Mouse (Mus musculus) stomach, embryonic 14.5 days (tissue): ENCODE data around the gene Tapt1. TPM values are rescaled to one million over a fixed set of nuclear protein-coding genes. Genes with fewer than 3 reads are reported as not detected.

ENCODE experiments used
- ATAC-seq: fragments of 200-750 bp; cut with Nextera tagmentation; 2 replicates; pipeline ENCODE4 v1.8.0; 2017; ENCODE audit warnings: low read depth, moderate TSS enrichment; ENCODE audit not compliant: insufficient number of reproducible peaks, insufficient read depth, low FRiP score
- H3K27ac ChIP-seq: fragments of 300-500 bp; sonication (generic); 2 replicates; pipeline ENCODE4 v1.5.1; 2014; ENCODE audit warnings: mild to moderate bottlenecking, low read length, moderate library complexity, mixed read lengths
- H3K27me3 ChIP-seq: fragments of 300-500 bp; sonication (generic); 2 replicates; pipeline ENCODE4 v1.6.1; 2014; ENCODE audit warnings: low read length, control low read depth, mixed read lengths; ENCODE audit not compliant: control insufficient read depth, insufficient read depth
- H3K36me3 ChIP-seq: fragments of 300-500 bp; sonication (generic); 2 replicates; pipeline ENCODE4 v1.6.1; 2014; ENCODE audit warnings: mild to moderate bottlenecking, control low read depth, low read length, moderate library complexity, mixed read lengths; ENCODE audit not compliant: control insufficient read depth, insufficient read depth
- H3K4me1 ChIP-seq: fragments of 300-500 bp; sonication (generic); 2 replicates; pipeline ENCODE4 v1.6.1; 2014; ENCODE audit warnings: low read length, control low read depth, mixed read lengths; ENCODE audit not compliant: control insufficient read depth, insufficient read depth
- H3K4me2 ChIP-seq: fragments of 300-500 bp; sonication (generic); replicated peaks from 2 replicates; pipeline ENCODE4 v1.6.1; 2014; ENCODE audit warnings: low read depth, low read length, control low read depth
- H3K4me3 ChIP-seq: fragments of 300-500 bp; sonication (generic); 2 replicates; pipeline ENCODE4 v1.5.1; 2014; ENCODE audit warnings: low read depth, low read length, control low read depth
- H3K9ac ChIP-seq: fragments of 300-500 bp; sonication (generic); replicated peaks from 2 replicates; pipeline ENCODE4 v1.6.1; 2014; ENCODE audit warnings: low read depth, mild to moderate bottlenecking, control low read depth, low read length, moderate library complexity, mixed read lengths
- H3K9me3 ChIP-seq: fragments of 300-500 bp; sonication (generic); 2 replicates; pipeline ENCODE4 v1.6.1; 2016; ENCODE audit warnings: low read depth, low read length, control low read depth; ENCODE audit not compliant: control insufficient read depth
- WGBS: fragments of 180-500 bp; shearing (Covaris S2); extraction: QIAGEN DNeasy Blood & Tissue Kit; methylation state at CpG from one replicate; pipeline ENCODE4 v1.1.7; 2014; 5-methylcytosine and 5-hydroxymethylcytosine counted together
- polyA plus RNA-seq: library from polyadenylated mRNA; unstranded; fragments of >200 nt; fragmentation: Nextera tagmentation; extraction: Ambion mirVana; gene quantifications from 2 replicates; pipeline ENCODE4 v1.2.1, GENCODE M21; 2014

Tapt1 gene
- polyA plus RNA-seq, 1 experiment from 2014 or later: 34.0 TPM

DNA sequence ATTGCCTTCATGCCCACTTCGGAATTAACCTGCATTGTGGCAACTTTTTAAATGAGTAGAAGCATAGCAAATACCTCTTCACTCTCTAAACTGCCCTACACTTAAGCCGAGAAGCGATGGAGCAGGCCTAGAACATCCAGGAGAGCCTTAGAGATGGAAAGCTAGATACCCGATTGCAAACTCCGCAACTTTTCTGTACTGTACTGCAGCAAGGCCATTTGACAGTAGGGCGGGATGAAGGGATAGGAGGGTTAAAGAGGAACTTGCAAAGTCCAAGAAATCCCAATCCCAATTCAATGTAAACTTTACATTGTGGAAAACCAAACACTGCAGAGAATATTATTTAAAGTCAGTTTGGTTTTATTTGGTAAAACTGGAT, 1.0 kb upstream of the Tapt1 start:
- WGBS: 8% methylated on average over 6 of the region's 6 CpGs
- no peak for ATAC-seq
- H3K4me3 ChIP-seq: peak overlapping the region; percentile 87
- H3K4me1 ChIP-seq: peaks cover 15% of the 10 kb centered on the region; the same call in 1 of the 2 replicates
- H3K36me3 ChIP-seq: no peaks in the 10 kb centered on the region
- H3K27me3 ChIP-seq: no peaks in the 10 kb centered on the region
- H3K9ac ChIP-seq: peak overlapping the region; percentile 96
- no peaks in the 10 kb centered on the region for H3K9me3 ChIP-seq
- H3K27ac ChIP-seq: peak overlapping the region; percentile 87
- H3K4me2 ChIP-seq: peak overlapping the region; percentile 84

DNA sequence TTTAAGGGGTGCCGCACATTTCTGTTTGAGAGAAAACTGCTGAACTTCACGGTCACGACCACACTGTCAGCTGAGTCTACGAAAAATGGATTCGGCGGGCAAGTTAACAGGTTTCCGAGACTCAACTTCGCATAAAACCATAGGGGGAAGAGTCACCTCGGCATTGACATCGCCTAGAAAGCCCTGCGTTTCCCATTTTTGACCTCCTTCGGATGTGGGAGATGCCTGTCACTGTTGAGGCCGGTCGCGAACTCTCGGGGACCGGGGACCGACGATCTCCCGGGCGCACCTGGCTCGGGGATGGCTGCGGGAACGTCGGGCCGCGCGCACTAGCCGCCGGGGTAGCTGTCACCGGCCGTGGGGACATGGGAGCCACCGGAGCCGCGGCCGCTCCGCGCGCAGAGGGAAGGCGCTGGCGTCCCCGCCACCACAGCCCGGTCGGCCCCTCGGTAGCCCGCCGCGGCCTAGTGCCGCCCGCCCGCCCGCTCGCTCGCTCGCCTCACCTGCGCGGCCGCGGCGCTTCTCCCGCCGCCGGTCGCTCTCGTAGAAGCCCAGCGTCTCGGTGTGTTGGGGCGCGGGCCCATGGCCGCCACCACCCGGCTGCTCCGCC, 410 bp downstream of the Tapt1 start:
- Histone ChIP-seq H3K4me3 (peak overlapping the region; percentile 87), H3K27ac (peak overlapping the region; percentile 87), H3K9ac (peak overlapping the region; percentile 96), H3K27me3 (no peaks in the 10 kb centered on the region), H3K4me1 (peaks cover 15% of the 10 kb centered on the region; the same call in 1 of the 2 replicates), H3K36me3 (no peaks in the 10 kb centered on the region), H3K4me2 (peak overlapping the region; percentile 70), H3K9me3 (no peaks in the 10 kb centered on the region)
- ATAC-seq: peak; percentile 60
- under 1% methylated on average over 43 of the region's 72 CpGs for WGBS

DNA sequence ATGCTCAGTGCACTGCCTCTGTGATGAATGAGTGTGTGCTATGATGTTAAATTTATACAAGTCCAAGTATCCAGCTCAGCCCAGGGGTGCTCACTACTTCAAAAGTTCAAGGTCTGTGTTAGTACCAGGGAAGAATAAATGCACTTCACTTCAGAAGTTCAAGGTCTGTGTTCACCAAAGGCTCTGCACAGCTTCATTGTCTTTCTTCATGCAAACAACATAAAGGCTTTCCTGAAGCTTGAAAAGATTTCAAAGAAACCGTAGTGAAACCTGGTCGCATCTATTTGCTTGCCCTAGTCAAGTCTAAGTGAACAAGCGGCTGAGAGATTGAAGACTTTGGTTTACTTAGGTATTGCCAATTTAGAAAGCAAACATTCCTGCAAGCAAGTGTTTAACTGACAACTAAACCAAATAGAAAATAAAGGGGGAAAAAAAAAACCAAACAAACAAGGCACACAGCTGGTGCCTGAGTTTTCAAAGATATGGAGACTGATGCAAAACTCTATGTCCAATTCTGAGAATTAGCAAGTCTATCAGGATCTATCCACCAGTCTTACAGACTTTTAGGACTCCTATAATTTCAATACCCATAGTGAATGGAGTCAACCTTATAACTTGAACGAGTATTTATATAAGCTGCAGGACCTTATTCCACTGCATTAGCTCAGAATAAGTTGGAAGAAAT, 1.4 kb downstream of the Tapt1 start:
- WGBS: 65% methylated on average over 4 of the region's 4 CpGs
- no peaks in the 10 kb centered on the region for H3K9me3 ChIP-seq
- peak overlapping the region; percentile 96 for H3K9ac ChIP-seq
- H3K27me3 ChIP-seq: no peaks in the 10 kb centered on the region
- no peak for ATAC-seq
- no peak overlapping the region for H3K27ac ChIP-seq
- peaks cover 15% of the 10 kb centered on the region; the same call in 1 of the 2 replicates for H3K4me1 ChIP-seq
- peak overlapping the region; percentile 87 for H3K4me3 ChIP-seq
- H3K36me3 ChIP-seq: no peaks in the 10 kb centered on the region
- peak overlapping the region; percentile 70 for H3K4me2 ChIP-seq

DNA sequence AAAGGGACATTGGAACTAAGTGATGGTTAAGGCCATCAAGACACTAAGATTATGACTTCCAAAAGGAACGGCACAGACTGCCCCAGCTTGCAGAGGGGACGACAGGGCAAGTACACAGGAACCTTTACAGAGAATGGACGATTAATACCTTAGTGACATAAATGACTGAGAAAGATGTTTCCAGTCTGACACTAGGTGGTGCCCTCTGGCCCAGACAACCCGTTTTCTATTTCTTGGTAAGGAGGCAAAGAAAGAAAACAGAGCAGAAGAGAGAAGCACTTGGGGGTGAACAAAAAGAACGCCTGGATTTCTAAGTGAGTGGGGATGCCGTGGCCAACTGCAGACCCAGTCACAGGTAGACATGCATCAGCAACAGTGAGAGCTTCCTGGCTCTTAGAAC, 2.2 kb downstream of the Tapt1 start:
- Histone ChIP-seq H3K4me2 (peak overlapping the region; percentile 70), H3K27me3 (no peaks in the 10 kb centered on the region), H3K9me3 (no peaks in the 10 kb centered on the region), H3K36me3 (no peaks in the 10 kb centered on the region), H3K4me3 (no peak overlapping the region), H3K4me1 (peaks cover 15% of the 10 kb centered on the region; the same call in 1 of the 2 replicates), H3K9ac (no peak overlapping the region), H3K27ac (no peak overlapping the region)
- no peak for ATAC-seq
- 23% methylated on average over 6 of the region's 6 CpGs for WGBS

DNA sequence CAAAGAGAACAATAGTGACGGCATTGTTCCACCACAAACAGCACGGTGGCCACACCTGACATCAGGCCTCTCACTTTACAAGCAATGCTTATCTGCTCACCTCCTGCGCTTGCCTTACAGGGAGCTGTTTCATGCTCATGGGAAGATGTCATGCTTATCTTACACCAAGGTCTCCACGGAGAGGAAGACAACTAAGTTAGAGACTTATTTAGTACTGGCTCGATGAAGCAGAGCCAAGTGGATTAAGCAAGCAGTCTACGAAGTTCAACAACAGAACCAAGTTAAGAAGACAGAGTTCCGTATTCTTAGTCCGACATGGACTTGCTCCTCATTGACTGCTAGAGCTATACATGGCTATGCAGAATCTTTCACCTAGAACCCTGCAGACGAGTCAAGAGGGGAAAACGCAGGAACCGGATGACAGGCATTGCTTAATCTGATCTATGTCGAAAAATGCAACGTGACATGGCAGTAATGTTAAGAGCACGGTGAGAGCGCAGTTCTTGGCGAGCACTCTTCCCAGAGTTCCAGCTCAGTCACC, 3.0 kb downstream of the Tapt1 start:
- H3K4me3 ChIP-seq: no peak overlapping the region
- ATAC-seq: no peak
- H3K4me1 ChIP-seq: peaks cover 15% of the 10 kb centered on the region; the same call in 1 of the 2 replicates
- 81% methylated on average over 16 of the region's 16 CpGs for WGBS
- no peak overlapping the region for H3K9ac ChIP-seq
- no peak overlapping the region for H3K4me2 ChIP-seq
- H3K27me3 ChIP-seq: no peaks in the 10 kb centered on the region
- H3K27ac ChIP-seq: no peak overlapping the region
- no peaks in the 10 kb centered on the region for H3K9me3 ChIP-seq
- H3K36me3 ChIP-seq: no peaks in the 10 kb centered on the region

DNA sequence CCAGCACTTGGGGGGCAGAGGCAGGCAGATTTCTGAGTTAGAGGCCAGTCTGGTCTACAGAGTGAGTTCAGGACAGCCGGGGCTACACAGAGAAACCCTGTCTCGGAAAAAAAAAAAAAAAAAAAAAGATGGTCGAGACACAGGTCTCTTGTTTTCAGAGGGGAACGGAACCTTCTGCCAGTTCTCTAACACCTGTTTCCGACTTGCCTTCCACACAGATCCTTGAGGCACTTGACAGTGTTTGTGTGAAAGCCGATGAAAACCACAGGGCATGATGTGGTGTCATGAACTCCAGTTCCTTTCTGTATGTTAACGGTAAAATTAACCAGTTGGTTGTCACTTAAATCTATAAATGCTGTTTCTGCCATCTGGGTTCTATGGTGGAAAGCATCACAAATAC, 6.0 kb downstream of the Tapt1 start:
- Histone ChIP-seq H3K9ac (no peak overlapping the region), H3K4me1 (peaks cover 13% of the 10 kb centered on the region; the same call in 1 of the 2 replicates), H3K36me3 (peaks cover 4% of the 10 kb centered on the region; the same call in 1 of the 2 replicates), H3K4me3 (no peak overlapping the region), H3K4me2 (no peak overlapping the region), H3K27ac (no peak overlapping the region), H3K27me3 (no peaks in the 10 kb centered on the region), H3K9me3 (no peaks in the 10 kb centered on the region)
- ATAC-seq: no peak
- WGBS: 57% methylated on average over 7 of the region's 7 CpGs

DNA sequence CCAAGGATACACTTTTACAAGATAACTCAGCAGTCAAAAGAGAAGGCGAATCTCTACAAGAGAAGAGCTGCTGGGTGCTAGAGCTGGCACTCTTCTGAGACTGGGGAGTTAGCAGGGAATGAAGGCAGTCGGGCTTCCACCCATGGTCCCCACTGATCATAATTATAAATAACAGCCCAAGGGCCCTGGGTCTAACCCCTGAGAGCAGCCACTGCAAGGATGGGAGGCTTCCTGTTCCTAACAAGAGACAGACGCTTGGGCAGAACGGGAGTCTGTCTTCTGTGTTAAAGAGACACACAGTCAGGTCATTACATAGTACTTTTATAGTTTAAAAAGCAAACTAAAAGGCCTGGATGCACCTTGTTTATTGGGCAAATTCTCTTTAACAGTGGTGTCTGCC, 6.6 kb downstream of the Tapt1 start:
- WGBS: 80% methylated on average over 4 of the region's 4 CpGs
- Histone ChIP-seq H3K36me3 (peaks cover 4% of the 10 kb centered on the region; the same call in 1 of the 2 replicates), H3K27ac (no peak overlapping the region), H3K4me1 (peaks cover 8% of the 10 kb centered on the region; the same call in 1 of the 2 replicates), H3K4me3 (no peak overlapping the region), H3K9ac (no peak overlapping the region), H3K4me2 (no peak overlapping the region), H3K9me3 (no peaks in the 10 kb centered on the region), H3K27me3 (no peaks in the 10 kb centered on the region)
- no peak for ATAC-seq

DNA sequence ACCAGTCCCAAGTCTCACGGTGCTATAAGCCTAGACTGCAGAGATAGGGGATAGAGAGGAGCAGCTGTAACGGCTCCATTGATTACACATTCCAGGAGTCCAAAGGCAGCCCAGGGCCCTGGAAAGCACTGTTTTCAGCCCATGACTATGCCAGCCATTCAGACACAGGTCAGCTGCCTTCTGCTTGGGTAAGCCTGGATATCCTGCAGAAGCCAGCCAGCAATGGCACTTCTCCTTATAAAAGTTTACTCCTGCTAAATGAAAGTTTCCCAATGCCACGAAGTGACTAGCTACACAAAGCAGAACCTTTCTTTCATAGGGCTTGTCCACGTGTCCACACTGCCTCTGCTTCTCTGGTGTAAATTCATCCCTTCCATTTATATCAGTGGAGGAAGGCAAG, 7.9 kb downstream of the Tapt1 start:
- no peak for ATAC-seq
- Histone ChIP-seq H3K4me2 (no peak overlapping the region), H3K9me3 (no peaks in the 10 kb centered on the region), H3K36me3 (peaks cover 4% of the 10 kb centered on the region; the same call in 1 of the 2 replicates), H3K27ac (no peak overlapping the region), H3K4me1 (no peaks in the 10 kb centered on the region; the same call in 1 of the 2 replicates), H3K9ac (no peak overlapping the region), H3K4me3 (no peak overlapping the region), H3K27me3 (no peaks in the 10 kb centered on the region)
- WGBS: 71% methylated on average over 4 of the region's 4 CpGs
